Comparison of ENCODE assay signal across 21 mouse cellular contexts in the genomic region with DNA sequence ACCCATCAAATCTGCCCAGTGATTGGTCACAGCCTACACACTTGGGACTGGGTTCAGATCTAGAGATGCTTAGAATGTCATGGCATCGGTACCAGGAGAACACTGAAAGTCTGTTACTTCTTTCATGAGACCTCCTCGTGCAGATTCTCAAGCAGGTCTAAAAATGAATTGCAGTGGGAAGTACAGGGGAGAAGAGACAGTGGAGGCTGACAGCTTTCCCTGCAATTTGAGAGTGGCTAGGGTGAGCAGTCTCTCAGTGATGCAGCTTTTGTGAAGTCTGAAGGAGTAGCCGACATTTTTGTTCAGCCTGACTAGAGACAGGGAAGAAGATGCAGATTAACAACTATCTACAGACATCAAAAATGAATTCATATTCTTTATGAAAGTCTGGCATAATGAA.
"Had no signal": no experiment of that assay in that cellular context is flagged by ENCODE, and none has a peak within 500 bp of the region (broad histone marks: within the 10 kb centered on the region; RNA-seq: fewer than 3 reads in every experiment).

No protein-coding gene starts in this region.

- DNase-seq: kidney, adult 8-10 months; kidney, postnatal 10 days; kidney, postnatal 36 days; layer of hippocampus, postnatal 36 days; lung, adult 2 months; lung, postnatal 14 days; retina, postnatal 1 day; right cerebral cortex, postnatal 4 days; thymus, adult 2 months; thymus, postnatal 14 days; thymus, postnatal 4 days had no signal

- H3K4me2 ChIP-seq: kidney, embryonic 15.5 days; limb, embryonic 13.5 days; midbrain, embryonic 12.5 days; midbrain, embryonic 15.5 days; neural tube, embryonic 12.5 days; neural tube, embryonic 15.5 days had no signal

- H3K27ac ChIP-seq: kidney, embryonic 15.5 days; limb, embryonic 10.5 days; limb, embryonic 13.5 days; macrophage; midbrain, embryonic 12.5 days; midbrain, embryonic 15.5 days; neural tube, embryonic 12.5 days; neural tube, embryonic 15.5 days; stomach, postnatal 0 days had no signal

- H3K4me3 ChIP-seq: kidney, embryonic 15.5 days; limb, embryonic 10.5 days; limb, embryonic 13.5 days; midbrain, embryonic 12.5 days; midbrain, embryonic 15.5 days; neural tube, embryonic 12.5 days; neural tube, embryonic 15.5 days had no signal

- H3K9me3 ChIP-seq: kidney, embryonic 15.5 days; limb, embryonic 10.5 days; limb, embryonic 13.5 days; midbrain, embryonic 12.5 days; midbrain, embryonic 15.5 days; neural tube, embryonic 12.5 days; neural tube, embryonic 15.5 days had no signal

- H3K36me3 ChIP-seq: kidney, embryonic 15.5 days; limb, embryonic 10.5 days; limb, embryonic 13.5 days; midbrain, embryonic 12.5 days; midbrain, embryonic 15.5 days; neural tube, embryonic 12.5 days; neural tube, embryonic 15.5 days had no signal

- H3K4me1 ChIP-seq: limb, embryonic 10.5 days; limb, embryonic 13.5 days; midbrain, embryonic 12.5 days; midbrain, embryonic 15.5 days; neural tube, embryonic 12.5 days; neural tube, embryonic 15.5 days had no signal

- H3K27me3 ChIP-seq: kidney, embryonic 15.5 days; limb, embryonic 13.5 days; midbrain, embryonic 12.5 days; midbrain, embryonic 15.5 days; neural tube, embryonic 12.5 days; neural tube, embryonic 15.5 days had no signal

- ATAC-seq: intestine, postnatal 0 days; midbrain, embryonic 15.5 days had no signal

- H3K9ac ChIP-seq: kidney, embryonic 15.5 days; limb, embryonic 13.5 days; midbrain, embryonic 12.5 days; midbrain, embryonic 15.5 days; neural tube, embryonic 12.5 days; neural tube, embryonic 15.5 days had no signal
